Mouse (Mus musculus) MEL (cell line): ENCODE measurements around the gene Tbk1. TPM values are rescaled to one million over a fixed set of nuclear protein-coding genes. Genes with fewer than 3 reads are reported as not detected.

ENCODE experiments used
- DNase-seq: peaks from one replicate; pipeline ENCODE4 v3.0.0; 2011; ENCODE audit warnings: low read depth, low spot score
- H3K27ac ChIP-seq: 2 replicates; pipeline ENCODE4 v1.5.1; 2012; ENCODE audit warnings: low read depth, mild to moderate bottlenecking, control low read depth, low read length, moderate library complexity; ENCODE audit not compliant: control insufficient read depth
- H3K27me3 ChIP-seq, 2 experiments: fragments of 150-350 bp in 1 of 2; sonication (generic) in 1 of 2; 2 replicates each; pipeline ENCODE4 v1.6.1; 2012; ENCODE audit warnings: low read length in 2 of 2, mild to moderate bottlenecking in 2 of 2, improper control_type of control experiment in 1 of 2, moderate library complexity in 1 of 2; ENCODE audit not compliant: insufficient read depth in 2 of 2, control insufficient read depth in 1 of 2
- H3K36me3 ChIP-seq, 2 experiments: 2 replicates each; pipeline ENCODE4 v1.6.1; 2012 to 2014; ENCODE audit warnings: low read length in 2 of 2, improper control_type of control experiment in 1 of 2, inconsistent platforms in 1 of 2, mild to moderate bottlenecking in 1 of 2; ENCODE audit not compliant: insufficient read depth in 2 of 2, control insufficient read depth in 1 of 2
- H3K4me1 ChIP-seq, 2 experiments: fragments of 150-350 bp in 1 of 2; sonication (generic) in 1 of 2; 2 replicates each; pipeline ENCODE4 v1.6.1; 2012; ENCODE audit warnings: low read length in 2 of 2, improper control_type of control experiment in 1 of 2, mild to moderate bottlenecking in 1 of 2; ENCODE audit not compliant: insufficient read depth in 2 of 2, control insufficient read depth in 1 of 2
- H3K4me3 ChIP-seq, 2 experiments: fragments of 150-350 bp in 1 of 2; sonication (generic) in 1 of 2; 2 replicates each; pipeline ENCODE4 v1.5.1; 2012; ENCODE audit warnings: low read depth in 2 of 2, low read length in 2 of 2, mild to moderate bottlenecking in 2 of 2, moderate library complexity in 2 of 2, control low read depth in 1 of 2, improper control_type of control experiment in 1 of 2; ENCODE audit not compliant: control insufficient read depth in 1 of 2, insufficient read depth in 1 of 2
- H3K79me2 ChIP-seq: 2 replicates; pipeline ENCODE4 v1.6.1; 2012; ENCODE audit warnings: mild to moderate bottlenecking, low read length, moderate library complexity; ENCODE audit not compliant: control insufficient read depth, poor library complexity, insufficient read depth
- H3K9ac ChIP-seq: 2 replicates; pipeline ENCODE4 v1.6.1; 2012; ENCODE audit warnings: low read depth, mild to moderate bottlenecking, control low read depth, low read length, moderate library complexity; ENCODE audit not compliant: control insufficient read depth, poor library complexity, severe bottlenecking
- H3K9me3 ChIP-seq: fragments of 150-350 bp; sonication (generic); replicated peaks from 2 replicates; pipeline ENCODE4 v1.6.1; 2012; ENCODE audit warnings: mild to moderate bottlenecking, low read length, improper control_type of control experiment, moderate library complexity; ENCODE audit not compliant: insufficient read depth
- CHD2 ChIP-seq: IDR thresholded peaks from 2 replicates; pipeline ENCODE4 v1.6.1; 2011; ENCODE audit warnings: low read length, improper control_type of control experiment
- E2F4 ChIP-seq: IDR thresholded peaks from 2 replicates; pipeline ENCODE4 v1.6.1; 2011; ENCODE audit warnings: low read depth, low read length, improper control_type of control experiment, borderline replicate concordance
- ELF1 ChIP-seq: IDR thresholded peaks from 2 replicates; pipeline ENCODE4 v1.6.1; 2014; ENCODE audit warnings: low read depth, mild to moderate bottlenecking, inconsistent platforms, low read length, improper control_type of control experiment, moderate library complexity
- EP300 ChIP-seq, 2 experiments: IDR thresholded peaks; 2 replicates each; pipeline ENCODE4 v1.6.1; 2011; ENCODE audit warnings: improper control_type of control experiment in 2 of 2, low read length in 2 of 2, low read depth in 1 of 2, mild to moderate bottlenecking in 1 of 2
- ETS1 ChIP-seq: IDR thresholded peaks from 2 replicates; pipeline ENCODE4 v1.6.1; 2012; ENCODE audit warnings: low read depth, mild to moderate bottlenecking, inconsistent platforms, low read length, improper control_type of control experiment, moderate library complexity
- HCFC1 ChIP-seq: IDR thresholded peaks from 2 replicates; pipeline ENCODE4 v1.6.1; 2012; ENCODE audit warnings: low read depth, mild to moderate bottlenecking, inconsistent platforms, low read length, improper control_type of control experiment, moderate library complexity
- KAT2A ChIP-seq: conservative IDR thresholded peaks from 2 replicates; pipeline ENCODE4 v1.6.1; 2012; ENCODE audit warnings: low read depth, low read length, improper control_type of control experiment, inconsistent platforms
- MAFK ChIP-seq: IDR thresholded peaks from 2 replicates; pipeline ENCODE4 v1.6.1; 2011; ENCODE audit warnings: low read depth, mild to moderate bottlenecking, low read length, improper control_type of control experiment, borderline replicate concordance
- MAZ ChIP-seq: IDR thresholded peaks from 2 replicates; pipeline ENCODE4 v1.6.1; 2012; ENCODE audit warnings: low read depth, mild to moderate bottlenecking, inconsistent platforms, low read length, improper control_type of control experiment
- NELFE ChIP-seq: IDR thresholded peaks from 2 replicates; pipeline ENCODE4 v1.6.1; 2011; ENCODE audit warnings: low read depth, low read length, improper control_type of control experiment
- POLR2AphosphoS2 ChIP-seq: IDR thresholded peaks from 2 replicates; pipeline ENCODE4 v1.6.1; 2011; ENCODE audit warnings: low read length, improper control_type of control experiment
- RAD21 ChIP-seq: IDR thresholded peaks from 2 replicates; pipeline ENCODE4 v1.6.1; 2011; ENCODE audit warnings: mild to moderate bottlenecking, low read depth, low read length, improper control_type of control experiment
- TCF12 ChIP-seq: IDR thresholded peaks from 2 replicates; pipeline ENCODE4 v1.6.1; 2014; ENCODE audit warnings: low read depth, mild to moderate bottlenecking, inconsistent platforms, low read length, improper control_type of control experiment, moderate library complexity
- USF2 ChIP-seq, 2 experiments: IDR thresholded peaks; 2 replicates each; pipeline ENCODE4 v1.6.1; 2011 to 2012; ENCODE audit warnings: improper control_type of control experiment in 2 of 2, low read length in 2 of 2, borderline replicate concordance in 1 of 2, inconsistent platforms in 1 of 2, low read depth in 1 of 2, mild to moderate bottlenecking in 1 of 2; ENCODE audit not compliant: insufficient read depth in 1 of 2
- ZC3H11A ChIP-seq: IDR thresholded peaks from 2 replicates; pipeline ENCODE4 v1.6.1; 2012; ENCODE audit warnings: low read depth, mild to moderate bottlenecking, inconsistent platforms, low read length, improper control_type of control experiment
- ZKSCAN1 ChIP-seq: IDR thresholded peaks from 2 replicates; pipeline ENCODE4 v1.6.1; 2012; ENCODE audit warnings: low read depth, mild to moderate bottlenecking, inconsistent platforms, low read length, improper control_type of control experiment, moderate library complexity
- ZNF384 ChIP-seq: IDR thresholded peaks from 2 replicates; pipeline ENCODE4 v1.6.1; 2012; ENCODE audit warnings: low read depth, mild to moderate bottlenecking, inconsistent platforms, low read length, improper control_type of control experiment
- polyA plus RNA-seq, 2 experiments: library from polyadenylated mRNA; stranded (reverse) in 1 of 2; unstranded in 1 of 2; fragments of >175 nt in 1 of 2; fragments of >200 nt in 1 of 2; gene quantifications; 2 replicates each; pipeline versions ENCODE4 v1.2.1 to v1.2.4; 2012; ENCODE audit warnings: low replicate concordance in 2 of 2, low read depth in 1 of 2; ENCODE audit not compliant: insufficient read length in 2 of 2, insufficient read depth in 1 of 2, missing spikeins in 1 of 2
- total RNA-seq: library from RNA; depleted of rRNA; stranded (reverse); fragments of 300-350 nt; gene quantifications from 2 replicates; pipeline ENCODE4 v1.2.3, GENCODE M21; 2012

Tbk1 gene
- total and polyA plus RNA-seq, 3 experiments, result 18.0 to 31.1 TPM; not detected in 1

GRCm38 (mm10) chr10:121556263-121556662 lies 30.3 kb downstream of the Tbk1 start:
- no peaks in the 10 kb centered on the region for H3K9me3 ChIP-seq
- H3K27ac ChIP-seq, result no peak overlapping the region
- H3K79me2 ChIP-seq, result no peaks in the 10 kb centered on the region
- TF ChIP-seq POLR2AphosphoS2 (no peak), ZC3H11A (no peak), NELFE (no peak), KAT2A (no peak), TCF12 (no peak), E2F4 (no peak), EP300 (IDR thresholded peaks at IDR 0.05; ENCODE audit: low read depth in 1 of 2, low read length in 2 of 2) (no peak), MAFK (no peak)
- peaks cover 0 to 7% of the 10 kb centered on the region in 2 experiments; a peak in 2 of 4 replicates for H3K36me3 ChIP-seq
- no peak overlapping the region for H3K4me3 ChIP-seq
- H3K9ac ChIP-seq, result no peak overlapping the region
- no peaks in the 10 kb centered on the region for H3K27me3 ChIP-seq
- no peak for DNase-seq
- H3K4me1 ChIP-seq, result no peaks in the 10 kb centered on the region

- Histone ChIP-seq H3K4me3 (no peak overlapping the region), H3K4me1 (no peaks in the 10 kb centered on the region), H3K79me2 (no peaks in the 10 kb centered on the region), H3K9me3 (no peaks in the 10 kb centered on the region), H3K9ac (no peak overlapping the region), H3K36me3 (peaks cover 3 to 5% of the 10 kb centered on the region in 2 experiments; a peak in 3 of 4 replicates), H3K27ac (no peak overlapping the region), H3K27me3 (no peaks in the 10 kb centered on the region)
- DNase-seq, result no peak
- TF ChIP-seq NELFE, result no peak
Observed at GRCm38 (mm10) chr10:121550334-121550733, 36.3 kb downstream of the Tbk1 start.

- TF ChIP-seq ZC3H11A (no peak), NELFE (no peak), ELF1 (no peak), ETS1 (no peak), MAZ (no peak), USF2 (IDR thresholded peaks at IDR 0.05; ENCODE audit: borderline replicate concordance in 1 of 2, insufficient read depth in 1 of 2, low read depth in 1 of 2, low read length in 2 of 2) (no peak), TCF12 (no peak), HCFC1 (no peak), ZNF384 (no peak), ZKSCAN1 (no peak), CHD2 (no peak), RAD21 (no peak)
Observed at GRCm38 (mm10) chr10:121549670-121550069, 36.9 kb downstream of the Tbk1 start.

More at GRCm38 (mm10) chr10:121549670-121550069, 36.9 kb downstream of the Tbk1 start:
- H3K79me2 ChIP-seq, result no peaks in the 10 kb centered on the region
- H3K4me1 ChIP-seq, result no peaks in the 10 kb centered on the region
- no peak for DNase-seq
- no peaks in the 10 kb centered on the region for H3K27me3 ChIP-seq
- H3K36me3 ChIP-seq, result peaks cover 3 to 5% of the 10 kb centered on the region in 2 experiments; a peak in 3 of 4 replicates
- no peaks in the 10 kb centered on the region for H3K9me3 ChIP-seq
- H3K9ac ChIP-seq, result no peak overlapping the region
- no peak overlapping the region for H3K27ac ChIP-seq
- no peak overlapping the region for H3K4me3 ChIP-seq
